Mouse (Mus musculus): ENCODE measurements around the gene Psmd2.

Psmd2 gene

GRCm38 (mm10) chr16:20695622-20696323, 44.3 kb downstream of the Psmd2 start:
- in situ Hi-C loops (cut with MboI; ENCODE audit: low pct_unique_long_range_greater_than_20kb in 1 of 2, low sequenced_read_pairs in 2 of 2, unreplicated experiment in 1 of 2) = no loop called here

GRCm38 (mm10) chr16:20699266-20699665, 47.8 kb downstream of the Psmd2 start:
- in situ Hi-C loops (cut with MboI; ENCODE audit: low pct_unique_long_range_greater_than_20kb in 1 of 2, low sequenced_read_pairs in 2 of 2, unreplicated experiment in 1 of 2) = no loop called here

DNA sequence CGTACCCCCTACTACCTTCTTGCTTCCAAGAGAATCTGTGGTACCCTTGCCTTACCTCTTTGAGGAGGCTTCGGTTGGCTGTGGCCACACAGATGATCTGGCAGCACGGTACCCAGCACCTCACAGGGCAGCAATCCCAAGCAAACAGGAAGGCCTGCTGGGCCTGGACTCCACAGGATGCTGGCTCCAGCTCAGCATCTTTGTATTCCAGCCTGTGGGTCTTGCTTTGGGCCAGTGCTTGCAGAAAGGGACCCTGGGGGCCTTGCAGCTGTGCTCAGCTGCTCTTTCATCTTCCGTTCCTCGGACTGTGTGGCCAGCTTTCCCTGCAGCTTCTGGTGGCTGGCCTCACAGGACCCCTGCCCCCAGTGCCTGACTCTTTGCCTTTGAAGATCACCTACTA, 48.6 kb downstream of the Psmd2 start:
- in situ Hi-C loops (cut with MboI; ENCODE audit: low pct_unique_long_range_greater_than_20kb in 1 of 2, low sequenced_read_pairs in 2 of 2, unreplicated experiment in 1 of 2) = no loop called here

DNA sequence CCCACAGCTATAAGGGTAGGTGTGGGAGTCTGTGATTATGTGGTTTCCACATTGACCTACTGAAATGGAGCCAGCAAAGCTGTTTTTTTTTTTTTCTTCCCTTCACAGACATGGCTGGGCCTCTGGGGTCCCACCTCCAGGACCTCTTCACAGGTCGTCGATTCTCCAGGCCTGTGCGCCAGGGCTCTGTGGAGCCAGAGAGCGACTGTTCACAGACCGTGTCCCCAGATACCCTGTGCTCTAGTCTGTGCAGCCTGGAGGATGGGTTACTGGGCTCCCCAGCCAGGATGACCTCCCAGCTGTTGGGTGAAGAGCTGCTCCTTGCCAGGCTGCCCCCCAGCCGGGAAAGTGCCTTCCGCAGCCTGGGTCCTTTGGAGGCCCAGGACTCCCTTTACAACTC, 49.9 kb downstream of the Psmd2 start:
- in situ Hi-C loops (cut with MboI; ENCODE audit: low pct_unique_long_range_greater_than_20kb in 1 of 2, low sequenced_read_pairs in 2 of 2, unreplicated experiment in 1 of 2) = no loop called here

DNA sequence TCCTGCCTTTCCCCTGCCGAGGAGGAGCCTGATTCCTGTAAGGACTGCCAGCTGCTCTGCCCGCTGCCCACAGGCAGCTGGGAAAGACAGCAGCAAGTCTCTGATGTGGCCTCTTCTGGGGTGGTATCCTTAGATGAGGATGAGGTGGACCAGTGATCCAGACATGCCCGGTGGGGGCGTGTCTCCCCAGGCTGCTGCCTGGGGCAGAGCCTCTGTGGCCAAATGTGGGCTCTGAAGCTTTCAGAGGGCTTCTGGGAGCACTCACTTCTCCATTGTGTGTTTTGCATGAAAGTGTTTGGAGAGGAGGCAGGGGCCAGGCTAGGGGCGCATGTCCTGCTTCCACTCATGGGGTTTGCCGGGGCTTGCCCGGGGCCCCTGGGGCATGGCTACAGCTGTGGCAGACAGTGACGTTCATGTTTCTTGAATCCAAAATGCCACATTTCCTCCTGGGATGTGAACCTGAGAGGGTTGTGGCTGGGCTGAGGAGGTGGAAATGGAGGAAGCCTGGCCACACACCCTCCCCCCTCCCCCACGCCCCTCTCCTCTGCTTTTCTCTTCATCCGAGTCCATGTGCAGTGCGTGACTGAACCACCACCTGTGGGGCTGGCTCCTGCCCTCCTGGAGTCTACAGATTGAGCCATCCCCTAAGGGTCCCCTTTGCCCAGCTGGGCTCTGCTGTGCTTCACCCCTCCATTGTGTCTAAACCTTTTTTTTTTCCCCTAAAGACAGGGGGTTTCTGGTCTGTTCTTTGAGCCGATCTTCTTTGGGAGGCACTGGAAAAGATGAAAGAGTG, 50.5 kb downstream of the Psmd2 start:
- in situ Hi-C loops (cut with MboI; ENCODE audit: low pct_unique_long_range_greater_than_20kb in 1 of 2, low sequenced_read_pairs in 2 of 2, unreplicated experiment in 1 of 2) = no loop called here

GRCm38 (mm10) chr16:20702522-20702893, 51.1 kb downstream of the Psmd2 start:
- in situ Hi-C loops (cut with MboI; ENCODE audit: low pct_unique_long_range_greater_than_20kb in 1 of 2, low sequenced_read_pairs in 2 of 2, unreplicated experiment in 1 of 2) = no loop called here

DNA sequence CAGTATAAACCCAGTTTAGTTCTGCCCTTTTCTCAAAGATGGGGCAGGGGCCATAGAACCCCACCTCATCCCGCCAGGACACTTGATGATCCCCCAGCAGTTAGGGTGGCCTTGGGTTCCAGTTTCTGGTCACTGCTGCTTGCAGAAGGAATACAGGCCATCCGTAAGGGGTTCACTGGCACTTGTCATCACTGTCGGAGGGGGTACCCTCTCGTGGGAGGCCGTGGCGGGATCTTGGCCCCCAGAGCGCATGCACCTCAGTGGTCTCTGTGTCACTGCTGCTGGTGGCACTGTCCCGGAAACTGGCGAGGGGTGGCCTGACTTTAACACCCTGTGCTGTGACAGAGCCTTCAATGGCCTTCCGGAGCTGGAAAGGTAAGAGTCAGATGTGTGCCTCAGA, 51.6 kb downstream of the Psmd2 start:
- in situ Hi-C loops (cut with MboI; ENCODE audit: low pct_unique_long_range_greater_than_20kb in 1 of 2, low sequenced_read_pairs in 2 of 2, unreplicated experiment in 1 of 2) = no loop called here

DNA sequence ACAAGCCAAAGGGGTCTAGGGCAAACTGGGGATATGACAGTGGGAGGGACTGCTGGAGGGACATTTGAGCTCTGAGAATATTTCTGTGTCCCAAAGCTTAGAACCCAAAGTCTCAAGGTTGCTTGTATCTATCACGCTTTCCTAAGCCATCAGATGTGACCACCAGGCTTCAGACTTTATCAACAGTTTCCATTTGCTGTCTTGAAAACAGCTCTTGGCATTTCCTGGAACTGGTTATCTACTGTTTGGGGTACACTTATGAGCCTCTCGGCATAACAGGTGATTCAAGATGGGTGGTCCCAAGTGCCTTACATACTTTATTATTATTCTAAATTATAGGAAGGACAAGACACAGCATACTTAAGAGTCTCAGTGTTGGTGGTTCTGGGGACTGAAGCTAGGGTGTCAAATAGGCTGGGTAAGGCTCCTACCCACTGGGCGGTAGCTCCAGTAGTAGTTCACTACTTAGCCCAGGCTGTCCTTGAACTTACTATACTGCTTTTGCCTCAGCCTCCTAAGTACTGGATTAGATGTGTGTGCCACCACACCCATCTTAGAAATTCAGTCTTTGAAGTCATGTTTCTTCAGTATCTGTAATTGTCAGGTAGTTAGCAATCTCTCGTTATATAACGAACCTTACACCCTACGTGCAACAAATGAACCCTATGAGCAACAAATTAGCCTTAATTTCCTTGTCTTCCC, 52.4 kb downstream of the Psmd2 start:
- in situ Hi-C loops (cut with MboI; ENCODE audit: low pct_unique_long_range_greater_than_20kb in 1 of 2, low sequenced_read_pairs in 2 of 2, unreplicated experiment in 1 of 2) = no loop called here

DNA sequence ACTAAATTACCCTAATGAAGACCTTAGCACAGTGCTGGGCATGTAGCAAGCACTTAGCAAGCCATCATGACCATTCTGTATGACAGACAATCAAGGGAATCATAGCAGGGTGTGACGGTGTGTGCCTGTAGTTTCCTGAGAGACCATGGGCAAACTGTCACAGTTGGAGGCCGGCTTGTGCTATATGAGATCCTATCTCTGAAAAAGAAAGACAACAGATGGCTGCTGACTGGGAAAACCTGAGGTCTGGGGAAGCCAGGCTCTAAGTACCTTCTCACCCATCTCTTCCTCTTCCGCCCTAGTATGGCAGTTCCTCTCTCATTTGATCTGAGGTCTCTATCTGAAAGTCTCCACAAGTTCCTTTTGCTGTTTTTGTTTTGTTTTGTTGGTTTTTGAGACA, 54.3 kb downstream of the Psmd2 start:
- in situ Hi-C loops (cut with MboI; ENCODE audit: low pct_unique_long_range_greater_than_20kb in 1 of 2, low sequenced_read_pairs in 2 of 2, unreplicated experiment in 1 of 2) = no loop called here

- in situ Hi-C loops (cut with MboI; ENCODE audit: low pct_unique_long_range_greater_than_20kb in 1 of 2, low sequenced_read_pairs in 2 of 2, unreplicated experiment in 1 of 2) = no loop called here
Observed at GRCm38 (mm10) chr16:20706407-20707055, 55.1 kb downstream of the Psmd2 start.

- in situ Hi-C loops (cut with MboI; ENCODE audit: low pct_unique_long_range_greater_than_20kb in 1 of 2, low sequenced_read_pairs in 2 of 2, unreplicated experiment in 1 of 2) = no loop called here
Observed at GRCm38 (mm10) chr16:20708220-20708938, 56.9 kb downstream of the Psmd2 start.

GRCm38 (mm10) chr16:20708939-20709734, 57.7 kb downstream of the Psmd2 start:
- in situ Hi-C loops (cut with MboI; ENCODE audit: low pct_unique_long_range_greater_than_20kb in 1 of 2, low sequenced_read_pairs in 2 of 2, unreplicated experiment in 1 of 2) = no loop called here

DNA sequence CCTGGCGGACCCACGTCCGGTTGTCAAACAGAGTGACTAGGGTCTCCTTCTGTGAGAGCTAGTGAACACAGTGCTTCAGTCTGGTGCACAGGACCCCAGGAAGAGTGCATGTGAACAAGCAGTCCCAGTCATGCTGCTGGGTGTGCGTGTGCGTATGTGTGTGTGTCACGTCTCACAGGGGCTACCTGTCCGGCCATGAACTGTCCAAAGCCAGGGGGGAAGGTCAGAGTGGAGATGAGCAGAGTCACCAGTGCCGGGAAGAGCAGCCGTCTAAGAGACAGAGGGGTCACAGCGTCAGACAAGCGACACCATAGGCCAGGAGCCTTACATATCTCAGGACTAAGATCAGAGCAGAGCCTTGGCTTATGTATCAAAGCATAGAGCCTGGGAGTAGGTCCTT, 58.9 kb downstream of the Psmd2 start:
- in situ Hi-C loops (cut with MboI; ENCODE audit: low pct_unique_long_range_greater_than_20kb in 1 of 2, low sequenced_read_pairs in 2 of 2, unreplicated experiment in 1 of 2) = no loop called here

DNA sequence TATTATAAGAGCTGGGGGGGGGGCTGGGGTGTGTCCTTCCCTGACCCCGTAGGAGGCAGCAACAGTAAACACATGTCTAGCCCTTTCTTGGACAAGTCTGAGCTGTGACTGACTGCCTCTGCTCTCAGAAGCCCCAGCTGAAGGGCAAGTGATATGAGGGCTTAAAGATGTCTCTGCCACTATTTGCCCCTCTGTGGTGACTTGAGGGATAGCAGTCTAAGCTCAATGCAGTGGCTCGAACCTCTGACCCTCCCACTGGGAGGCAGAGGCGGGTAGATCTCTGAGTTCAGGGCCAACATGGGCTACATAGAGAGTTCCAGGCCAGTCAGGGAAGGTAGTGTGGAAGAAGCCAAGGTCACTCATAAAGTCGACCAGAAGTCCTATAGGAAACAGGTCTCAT, 59.4 kb downstream of the Psmd2 start:
- in situ Hi-C loops (cut with MboI; ENCODE audit: low pct_unique_long_range_greater_than_20kb in 1 of 2, low sequenced_read_pairs in 2 of 2, unreplicated experiment in 1 of 2) = no loop called here

DNA sequence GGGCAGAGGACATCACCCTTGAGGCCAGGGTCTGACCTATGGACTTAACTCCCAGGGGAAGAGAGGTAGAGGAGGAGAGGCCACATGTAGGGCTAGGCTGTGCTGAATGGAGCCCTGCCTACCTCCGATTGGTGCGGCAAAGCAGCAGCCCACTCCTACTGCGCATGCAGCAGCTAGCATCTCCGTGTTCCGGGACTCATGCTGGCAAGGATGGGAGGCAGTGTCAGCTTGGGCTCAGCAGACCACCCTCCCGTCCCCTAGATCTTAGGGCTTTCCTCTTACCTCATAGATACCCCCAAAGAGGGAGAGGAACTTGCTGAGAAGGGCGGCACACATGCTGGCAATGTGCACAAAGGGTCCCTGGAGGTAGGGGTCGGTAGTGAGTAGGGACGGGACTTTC, 60.7 kb downstream of the Psmd2 start:
- in situ Hi-C loops (cut with MboI; ENCODE audit: low pct_unique_long_range_greater_than_20kb in 1 of 2, low sequenced_read_pairs in 2 of 2, unreplicated experiment in 1 of 2) = no loop called here

DNA sequence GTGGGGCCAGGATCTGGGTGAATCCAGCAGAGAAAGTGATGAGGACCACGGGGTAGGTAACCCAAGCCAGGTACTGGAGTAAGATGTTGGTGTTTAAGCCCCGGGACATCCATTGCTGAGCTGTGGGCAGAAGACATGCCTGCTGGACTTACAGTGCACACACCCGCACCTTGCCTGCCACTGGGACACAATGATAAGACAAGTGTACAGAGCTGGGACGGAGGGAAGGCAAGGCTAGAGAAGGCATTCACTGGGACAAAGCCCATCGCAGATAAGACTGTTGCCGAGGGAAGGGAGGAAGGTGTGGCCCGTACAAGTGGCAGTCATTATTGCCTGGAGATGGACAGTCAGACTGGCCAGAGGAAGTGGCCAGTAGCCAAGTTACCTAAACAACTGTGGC, 61.4 kb downstream of the Psmd2 start:
- in situ Hi-C loops (cut with MboI; ENCODE audit: low pct_unique_long_range_greater_than_20kb in 1 of 2, low sequenced_read_pairs in 2 of 2, unreplicated experiment in 1 of 2) = no loop called here

Data from mouse embryonic stem cell (cell line).